Mouse (Mus musculus) liver, embryonic 14.5 days (tissue): Measurements from ENCODE around the gene Plcxd2. TPM values are rescaled to one million over a fixed set of nuclear protein-coding genes. Genes with fewer than 3 reads are reported as not detected.
A peak's percentile ranks its signal among the peaks of the same experiment; 100 is the strongest.

Source experiments
- ATAC-seq: fragments of 200-750 bp; cut with Nextera tagmentation; 2 replicates; pipeline ENCODE4 v1.8.0; 2017; ENCODE audit warnings: moderate number of reproducible peaks, mild to moderate bottlenecking, moderate library complexity; ENCODE audit not compliant: insufficient read depth
- DNase-seq, 3 experiments: peaks; one replicate each; pipeline ENCODE4 v3.0.0-alpha.2; 2012 to 2013; ENCODE audit warnings: low read depth in 3 of 3, low spot score in 3 of 3
- H3K27ac ChIP-seq: fragments of 300-500 bp; sonication (generic); 2 replicates; pipeline ENCODE4 v1.5.1; 2014; ENCODE audit warnings: moderate library complexity, mild to moderate bottlenecking, control low read depth, inconsistent platforms
- H3K27me3 ChIP-seq: fragments of 300-500 bp; sonication (generic); 2 replicates; pipeline ENCODE4 v1.6.1; 2014; ENCODE audit warnings: mild to moderate bottlenecking, low read length, moderate library complexity; ENCODE audit not compliant: control insufficient read depth, insufficient read depth
- H3K36me3 ChIP-seq: fragments of 300-500 bp; sonication (generic); replicated peaks from 2 replicates; pipeline ENCODE4 v1.6.1; 2014; ENCODE audit warnings: low read depth; ENCODE audit not compliant: control insufficient read depth, insufficient read depth
- H3K4me1 ChIP-seq, 2 experiments: fragments of 200-500 bp in 1 of 2; fragments of 300-500 bp in 1 of 2; sonication (generic) in 1 of 2; replicated peaks; 2 replicates each; pipeline ENCODE4 v1.6.1; 2012 to 2014; ENCODE audit warnings: antibody characterized with exemption in 1 of 2, inconsistent platforms in 1 of 2, low read length in 1 of 2; ENCODE audit not compliant: control insufficient read depth in 2 of 2, insufficient read depth in 2 of 2
- H3K4me2 ChIP-seq: fragments of 300-500 bp; sonication (generic); 2 replicates; pipeline ENCODE4 v1.6.1; 2014; ENCODE audit warnings: low read depth, mild to moderate bottlenecking, control low read depth, moderate library complexity
- H3K4me3 ChIP-seq, 2 experiments: fragments of 200-500 bp in 1 of 2; fragments of 300-500 bp in 1 of 2; sonication (generic) in 1 of 2; 2 replicates each; pipeline ENCODE4 v1.5.1; 2012 to 2014; ENCODE audit warnings: low read depth in 2 of 2, low read length in 2 of 2, mild to moderate bottlenecking in 2 of 2, control low read depth in 1 of 2, inconsistent platforms in 1 of 2, moderate library complexity in 1 of 2; ENCODE audit not compliant: insufficient read depth in 1 of 2
- H3K9ac ChIP-seq: fragments of 300-500 bp; sonication (generic); replicated peaks from 2 replicates; pipeline ENCODE4 v1.6.1; 2014; ENCODE audit warnings: mild to moderate bottlenecking, control low read depth, moderate library complexity
- H3K9me3 ChIP-seq: fragments of 300-500 bp; sonication (generic); 2 replicates; pipeline ENCODE4 v1.6.1; 2016; ENCODE audit warnings: low read length, mixed read lengths; ENCODE audit not compliant: control insufficient read depth
- CTCF ChIP-seq: IDR thresholded peaks from 2 replicates; pipeline ENCODE4 v1.5.1; 2016; ENCODE audit warnings: antibody characterized with exemption, low read depth, control low read depth
- EP300 ChIP-seq: IDR thresholded peaks from 2 replicates; pipeline ENCODE4 v1.6.1; 2016; ENCODE audit warnings: antibody characterized with exemption, low read depth
- WGBS: fragments of 180-500 bp; shearing (Covaris S2); extraction: QIAGEN DNeasy Blood & Tissue Kit; methylation state at CpG from one replicate; pipeline ENCODE4 v1.1.7; 2014; ENCODE audit not compliant: insufficient replicate concordance; 5-methylcytosine and 5-hydroxymethylcytosine counted together
- polyA plus RNA-seq, 2 experiments: library from polyadenylated mRNA; depleted of rRNA in 1 of 2; stranded (reverse) in 1 of 2; unstranded in 1 of 2; fragments of >200 nt; fragmentation: Nextera tagmentation in 1 of 2; extraction: Ambion mirVana in 1 of 2; gene quantifications; 2 replicates each; pipeline versions ENCODE4 v1.2.1 to v1.2.3; 2012 to 2014

Gene Plcxd2
- polyA plus RNA-seq, 2 experiments, result 1.6 to 1.9 TPM

DNA sequence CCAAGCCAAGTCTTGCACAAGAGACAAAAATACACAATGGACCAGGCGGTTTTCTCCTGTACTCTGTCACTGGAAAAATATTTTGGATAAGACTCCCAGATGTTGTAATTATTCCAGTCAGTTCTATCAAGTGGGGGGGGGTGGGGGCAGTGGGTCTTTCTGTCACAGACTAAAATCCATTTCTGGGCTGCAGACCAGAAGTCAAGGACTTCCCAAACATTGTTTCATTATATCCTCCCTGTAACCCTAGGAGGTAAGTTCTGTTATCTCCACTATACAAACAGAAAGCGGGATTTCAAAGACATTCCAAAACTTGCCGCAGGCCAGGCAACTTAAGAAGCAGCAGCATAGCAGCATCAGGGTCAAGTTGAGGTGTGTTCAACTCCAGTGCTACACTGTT lies 82.4 kb downstream of the Plcxd2 start:
- H3K4me2 ChIP-seq, result no peak overlapping the region
- peaks cover 0 to 14% of the 10 kb centered on the region in 2 experiments; a peak in 2 of 4 replicates for H3K4me1 ChIP-seq
- no peaks in the 10 kb centered on the region for H3K27me3 ChIP-seq
- 38% methylated on average over 3 of the region's 3 CpGs for WGBS
- H3K27ac ChIP-seq, result no peak overlapping the region
- no peak overlapping the region for H3K4me3 ChIP-seq
- 0 out of 2 replicates have a peak, but pooled peaks have one; percentile 13 for ATAC-seq
- H3K9me3 ChIP-seq, result no peaks in the 10 kb centered on the region
- H3K9ac ChIP-seq, result no peak overlapping the region
- TF ChIP-seq EP300 (no peak), CTCF (no peak)
- DNase-seq, result no peak
- H3K36me3 ChIP-seq, result no peaks in the 10 kb centered on the region

DNA sequence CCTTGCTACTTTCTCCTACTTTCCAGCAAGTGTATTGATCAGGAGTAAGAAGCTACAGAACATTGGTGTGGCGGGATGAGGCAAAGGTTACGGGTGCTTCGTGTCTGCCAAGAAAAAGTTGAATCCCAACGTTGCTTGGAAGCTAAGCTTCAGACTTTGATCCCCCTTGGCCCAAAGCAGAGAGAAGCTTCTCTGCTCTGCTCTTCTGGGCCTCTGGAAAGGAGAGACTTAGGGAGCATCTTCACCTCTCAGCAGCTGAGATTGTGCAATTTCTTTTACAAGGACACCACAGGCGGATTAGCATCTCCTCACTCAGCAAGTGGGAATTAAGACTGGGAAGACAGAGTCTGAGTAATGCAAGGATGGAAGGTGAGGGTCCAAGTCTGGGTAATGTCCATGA lies 83.1 kb downstream of the Plcxd2 start:
- Histone ChIP-seq H3K4me2 (no peak overlapping the region), H3K36me3 (no peaks in the 10 kb centered on the region), H3K9ac (no peak overlapping the region), H3K4me1 (peaks cover 0 to 14% of the 10 kb centered on the region in 2 experiments; a peak in 2 of 4 replicates), H3K27me3 (no peaks in the 10 kb centered on the region), H3K4me3 (no peak overlapping the region), H3K27ac (no peak overlapping the region), H3K9me3 (no peaks in the 10 kb centered on the region)
- WGBS, result 67% methylated on average over 5 of the region's 5 CpGs
- TF ChIP-seq EP300 (no peak), CTCF (no peak)
- no peak for ATAC-seq
- DNase-seq, result no peak

DNA sequence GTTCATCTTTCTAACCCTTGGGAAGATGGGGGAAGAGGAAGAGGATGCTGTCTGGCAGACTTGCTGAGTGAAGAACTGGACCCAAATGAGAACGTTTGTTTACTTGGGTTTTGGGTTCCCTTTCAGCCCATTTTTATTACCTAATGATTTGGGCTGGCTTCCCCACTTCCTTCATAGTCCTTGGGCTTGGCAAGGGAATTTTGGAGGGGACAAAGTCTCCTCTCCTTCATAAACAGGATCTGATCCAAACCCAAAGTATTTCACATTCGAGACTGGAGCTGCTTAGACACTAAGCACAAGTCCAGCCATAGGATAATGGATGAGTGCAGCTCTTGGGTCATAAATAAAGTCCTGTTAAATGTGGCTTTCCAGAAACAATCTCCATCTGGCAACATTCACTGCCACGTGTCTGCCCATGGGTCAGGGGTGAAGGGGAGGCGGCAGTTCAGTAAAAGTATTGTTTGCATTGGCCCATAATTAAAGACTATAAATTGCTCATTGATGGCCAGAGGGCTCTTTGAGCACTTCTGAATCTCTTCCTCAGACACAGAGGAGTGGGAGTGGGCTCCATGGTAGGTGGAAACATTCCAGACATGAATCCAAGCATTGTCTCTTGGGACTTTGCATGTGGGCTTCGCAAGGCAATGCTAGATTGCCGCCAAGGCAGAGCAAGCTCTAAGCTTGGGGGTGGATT lies 86.1 kb downstream of the Plcxd2 start:
- no peak for ATAC-seq
- TF ChIP-seq CTCF, result no peak
- no peak overlapping the region for H3K9ac ChIP-seq
- H3K4me2 ChIP-seq, result no peak overlapping the region
- DNase-seq, result no peak
- no peak overlapping the region for H3K27ac ChIP-seq
- no peaks in the 10 kb centered on the region for H3K36me3 ChIP-seq
- 59% methylated on average over 6 of the region's 6 CpGs for WGBS
- H3K4me3 ChIP-seq, result no peak overlapping the region
- H3K4me1 ChIP-seq, result peaks cover 0 to 11% of the 10 kb centered on the region in 2 experiments; a peak in 2 of 4 replicates
- H3K9me3 ChIP-seq, result no peaks in the 10 kb centered on the region
- H3K27me3 ChIP-seq, result no peaks in the 10 kb centered on the region

DNA sequence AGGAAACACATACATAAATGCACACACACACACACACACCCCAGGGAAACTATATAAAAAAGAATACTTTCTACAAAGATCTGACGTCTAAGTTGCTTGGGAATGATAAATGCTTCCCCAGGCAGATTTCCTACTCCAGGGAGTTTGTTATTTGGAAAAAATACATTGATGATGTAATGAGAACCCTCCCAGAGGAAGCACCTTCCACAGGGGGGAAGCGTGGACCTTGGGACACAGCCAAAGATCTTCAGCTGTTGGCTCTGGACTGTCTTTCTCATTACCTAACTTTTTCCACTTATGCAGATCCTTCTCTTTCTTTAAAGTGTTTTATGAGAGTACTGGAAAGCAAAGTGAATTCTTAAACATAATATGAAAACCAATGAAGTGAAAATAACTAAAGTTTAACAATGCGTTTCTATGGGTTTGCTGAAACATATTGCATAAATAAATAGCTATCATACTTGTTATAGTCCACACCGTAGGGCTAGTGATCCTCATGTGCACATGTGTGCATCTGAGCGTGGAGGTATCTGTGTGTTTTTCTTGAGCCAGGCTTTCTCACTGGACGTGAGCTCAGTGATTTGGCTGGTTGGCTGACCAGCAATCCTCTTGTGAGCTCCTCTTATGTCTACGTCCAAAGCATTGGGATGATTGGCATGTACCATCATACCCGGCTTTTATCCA lies 87.3 kb downstream of the Plcxd2 start:
- TF ChIP-seq CTCF (no peak), EP300 (no peak)
- Histone ChIP-seq H3K36me3 (no peaks in the 10 kb centered on the region), H3K27ac (no peak overlapping the region), H3K9ac (no peak overlapping the region), H3K9me3 (no peaks in the 10 kb centered on the region), H3K4me1 (peaks cover 0 to 8% of the 10 kb centered on the region in 2 experiments; a peak in 2 of 4 replicates), H3K4me3 (no peak overlapping the region), H3K27me3 (no peaks in the 10 kb centered on the region), H3K4me2 (no peak overlapping the region)
- 55% methylated on average over 8 of the region's 8 CpGs for WGBS
- no peak for DNase-seq
- no peak for ATAC-seq

DNA sequence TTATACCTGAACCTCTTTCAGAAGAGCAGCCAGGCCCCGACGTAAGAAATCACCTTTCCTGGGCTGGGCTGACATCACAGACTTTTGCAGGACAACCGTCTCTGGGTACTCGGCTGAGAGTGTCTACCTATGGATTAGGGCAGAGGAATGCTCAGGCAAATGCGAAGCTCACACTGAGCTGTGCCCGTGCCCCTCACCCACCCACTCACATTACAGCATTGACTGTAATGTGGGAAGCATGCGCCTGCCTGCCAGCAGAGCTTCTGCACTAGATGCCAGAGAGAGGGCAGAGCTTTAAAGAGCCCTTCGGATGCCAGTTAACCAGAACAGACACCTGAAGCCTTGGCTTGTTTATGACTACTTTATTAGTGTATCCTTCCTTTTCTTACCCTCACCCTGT lies 90.4 kb downstream of the Plcxd2 start:
- Histone ChIP-seq H3K36me3 (no peaks in the 10 kb centered on the region), H3K4me2 (no peak overlapping the region), H3K9ac (no peak overlapping the region), H3K4me1 (peaks cover 0 to 3% of the 10 kb centered on the region in 2 experiments; a peak in 2 of 4 replicates), H3K27ac (no peak overlapping the region), H3K9me3 (no peaks in the 10 kb centered on the region), H3K4me3 (no peak overlapping the region), H3K27me3 (no peaks in the 10 kb centered on the region)
- ATAC-seq (no peak), DNase-seq (no peak)
- no peak for TF ChIP-seq CTCF
- no peak for TF ChIP-seq EP300
- WGBS, result 60% methylated on average over 8 of the region's 8 CpGs

Other genes starting within 250 kb of the Plcxd2 start
- gene Phldb2, start 56.6 kb downstream of the Plcxd2 start, polyA plus RNA-seq (2012; rRNA removed), result 9.7 and 9.8 TPM in 2 replicates
- gene Phldb2, start 56.6 kb downstream of the Plcxd2 start, polyA plus RNA-seq (2014; fragmentation: Nextera tagmentation; extraction: Ambion mirVana), result 12.7 and 13.6 TPM in 2 replicates
- 0.03 and 0.07 TPM in 2 replicates for gene Cd96, start 110.0 kb upstream of the Plcxd2 start, polyA plus RNA-seq (2012; rRNA removed)
- gene Cd96, start 110.0 kb upstream of the Plcxd2 start, polyA plus RNA-seq (2014; fragmentation: Nextera tagmentation; extraction: Ambion mirVana), result 0.18 TPM in 1 of 2 replicates, not detected in the other
- gene Gm4737, start 144.9 kb upstream of the Plcxd2 start, polyA plus RNA-seq (2012; rRNA removed), result 3.7 and 5.5 TPM in 2 replicates
- 2.6 and 3.1 TPM in 2 replicates for gene Gm4737, start 144.9 kb upstream of the Plcxd2 start, polyA plus RNA-seq (2014; fragmentation: Nextera tagmentation; extraction: Ambion mirVana)